Mouse (Mus musculus) limb, embryonic 11.5 days (tissue): Measurements from ENCODE around the gene Cbr2. TPM values are rescaled to one million over a fixed set of nuclear protein-coding genes. Genes with fewer than 3 reads are reported as not detected.

Experiments used
- ATAC-seq: fragments of 200-750 bp; cut with Nextera tagmentation; 2 replicates; pipeline ENCODE4 v1.8.0; 2017; ENCODE audit warnings: low read depth; ENCODE audit not compliant: insufficient number of reproducible peaks, low FRiP score, low TSS enrichment
- DNase-seq: peaks from one replicate; pipeline ENCODE4 v3.0.0-alpha.2; 2015; ENCODE audit warnings: low spot score
- H3K27ac ChIP-seq: fragments of 300-500 bp; sonication (generic); replicated peaks from 2 replicates; pipeline ENCODE4 v1.5.1; 2014; ENCODE audit warnings: low read depth, mild to moderate bottlenecking, low read length
- H3K27me3 ChIP-seq: fragments of 300-500 bp; sonication (generic); 2 replicates; pipeline ENCODE4 v1.6.1; 2014; ENCODE audit warnings: mild to moderate bottlenecking, low read length, mixed read lengths; ENCODE audit not compliant: control insufficient read depth, insufficient read depth
- H3K36me3 ChIP-seq: fragments of 300-500 bp; sonication (generic); 2 replicates; pipeline ENCODE4 v1.6.1; 2014; ENCODE audit warnings: mild to moderate bottlenecking, low read length, moderate library complexity, mixed read lengths; ENCODE audit not compliant: control insufficient read depth, insufficient read depth
- H3K4me1 ChIP-seq: fragments of 300-500 bp; sonication (generic); 2 replicates; pipeline ENCODE4 v1.6.1; 2014; ENCODE audit warnings: low read length, mixed read lengths; ENCODE audit not compliant: control insufficient read depth, insufficient read depth
- H3K4me2 ChIP-seq: fragments of 300-500 bp; sonication (generic); 2 replicates; pipeline ENCODE4 v1.6.1; 2014; ENCODE audit warnings: low read depth, mild to moderate bottlenecking, moderate library complexity; ENCODE audit not compliant: severe bottlenecking
- H3K4me3 ChIP-seq: fragments of 300-500 bp; sonication (generic); 2 replicates; pipeline ENCODE4 v1.5.1; 2014; ENCODE audit warnings: low read depth, low read length
- H3K9ac ChIP-seq: fragments of 300-500 bp; sonication (generic); 2 replicates; pipeline ENCODE4 v1.6.1; 2014; ENCODE audit warnings: mild to moderate bottlenecking, low read length
- H3K9me3 ChIP-seq: fragments of 300-500 bp; sonication (generic); 2 replicates; pipeline ENCODE4 v1.6.1; 2016; ENCODE audit warnings: low read length; ENCODE audit not compliant: control insufficient read depth
- WGBS: fragments of 180-500 bp; shearing (Covaris S2); extraction: QIAGEN DNeasy Blood & Tissue Kit; methylation state at CpG from one replicate; pipeline ENCODE4 v1.1.7; 2014; 5-methylcytosine and 5-hydroxymethylcytosine counted together
- polyA plus RNA-seq: library from polyadenylated mRNA; unstranded; fragments of >200 nt; fragmentation: Nextera tagmentation; extraction: Ambion mirVana; gene quantifications from 2 replicates; pipeline ENCODE4 v1.2.1, GENCODE M21; 2014

The Cbr2 gene
- polyA plus RNA-seq, 1 experiment from 2014 or later: 7.4 TPM

DNA sequence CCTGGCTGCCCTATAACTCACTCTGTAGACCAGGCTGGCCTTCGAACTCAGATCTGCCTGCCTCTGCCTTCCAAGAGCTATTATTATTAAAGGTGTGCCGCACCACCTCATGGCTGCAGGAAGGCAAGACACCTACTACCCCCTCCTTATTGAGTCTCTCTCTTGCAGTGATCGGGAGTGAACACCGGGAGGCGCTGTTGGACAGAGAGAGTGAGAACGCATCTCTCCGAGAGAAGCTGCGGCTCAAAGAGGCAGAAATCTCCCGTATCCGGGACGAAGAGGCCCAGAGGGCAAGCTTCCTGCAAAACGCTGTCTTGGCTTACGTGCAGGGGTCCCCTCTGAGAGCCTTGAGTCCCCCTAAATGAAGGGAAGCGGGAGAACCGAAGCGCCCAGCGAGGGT is 11.5 kb downstream of the Cbr2 start:
- DNase-seq (peak; percentile 97), ATAC-seq (no peak)
- WGBS: 13% methylated on average over 17 of the region's 17 CpGs
- peaks cover 14% of the 10 kb centered on the region; the same call in 1 of the 2 replicates for H3K36me3 ChIP-seq
- peak overlapping the region; percentile 56 for H3K9ac ChIP-seq
- H3K4me1 ChIP-seq: peaks cover 16% of the 10 kb centered on the region; the same call in 1 of the 2 replicates
- no peaks in the 10 kb centered on the region for H3K27me3 ChIP-seq
- H3K4me3 ChIP-seq: peak overlapping the region; percentile 58; the same call in 1 of the 2 replicates
- H3K4me2 ChIP-seq: peak overlapping the region; percentile 97
- H3K27ac ChIP-seq: no peak overlapping the region
- H3K9me3 ChIP-seq: no peaks in the 10 kb centered on the region

DNA sequence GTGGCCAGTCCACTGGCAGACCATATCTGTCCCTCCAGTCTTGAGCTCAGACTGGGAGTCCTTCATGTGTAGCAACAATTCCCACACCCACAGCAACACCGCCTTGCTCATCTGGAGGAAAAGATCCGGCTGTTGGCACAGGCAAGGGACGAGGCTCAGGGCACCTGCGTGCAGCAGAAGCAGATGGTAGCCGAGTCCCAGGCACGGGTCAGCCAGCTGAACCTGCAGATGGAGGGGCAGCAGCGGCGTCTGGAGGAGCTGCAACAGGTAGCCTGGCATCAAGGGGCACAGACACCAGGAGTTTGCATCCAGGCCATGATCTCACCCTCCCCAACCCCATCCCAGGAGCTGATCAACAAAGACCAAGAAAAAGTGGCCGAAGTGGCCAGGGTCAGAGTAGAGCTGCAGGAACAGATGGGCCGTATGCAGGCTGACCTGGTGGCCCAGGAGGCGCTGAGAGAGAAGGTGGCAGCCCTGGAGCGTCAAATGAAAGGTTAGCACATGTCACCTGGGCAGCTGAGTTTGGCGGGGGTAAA is 12.0 kb downstream of the Cbr2 start:
- 86% methylated on average over 13 of the region's 13 CpGs for WGBS

DNA sequence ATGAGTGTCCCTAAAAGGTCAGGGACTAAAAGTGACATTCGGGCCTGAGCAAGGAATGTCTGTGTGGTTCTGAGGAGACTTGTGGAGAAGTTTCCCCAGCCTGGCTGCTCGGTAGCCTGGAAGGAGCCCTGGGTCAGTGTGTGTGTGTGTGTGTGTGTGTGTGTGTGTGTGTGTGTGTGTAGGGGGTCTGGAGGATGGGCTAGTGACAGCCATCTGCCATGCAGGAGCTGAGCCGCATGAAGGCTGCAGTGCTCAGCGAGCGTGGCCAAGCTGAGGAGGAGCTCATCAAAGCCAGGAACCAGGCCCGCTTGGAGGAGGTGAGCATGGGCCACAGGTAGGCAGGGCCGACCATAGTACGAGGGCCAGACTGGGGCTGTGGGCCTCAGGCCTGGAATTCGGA is 12.7 kb downstream of the Cbr2 start:
- Histone ChIP-seq H3K4me2 (no peak overlapping the region), H3K4me3 (no peak overlapping the region), H3K9ac (no peak overlapping the region), H3K4me1 (peaks cover 22% of the 10 kb centered on the region), H3K27me3 (no peaks in the 10 kb centered on the region), H3K9me3 (no peaks in the 10 kb centered on the region), H3K36me3 (peaks cover 16% of the 10 kb centered on the region; the same call in 1 of the 2 replicates), H3K27ac (no peak overlapping the region)
- ATAC-seq (no peak), DNase-seq (no peak)
- 90% methylated on average over 9 of the region's 9 CpGs for WGBS

More for the DNA sequence above, 12.0 kb downstream of the Cbr2 start:
- Histone ChIP-seq H3K36me3 (peaks cover 16% of the 10 kb centered on the region; the same call in 1 of the 2 replicates), H3K4me1 (peaks cover 16% of the 10 kb centered on the region; the same call in 1 of the 2 replicates), H3K27ac (no peak overlapping the region), H3K9ac (no peak overlapping the region), H3K4me2 (no peak overlapping the region), H3K4me3 (no peak overlapping the region), H3K9me3 (no peaks in the 10 kb centered on the region), H3K27me3 (no peaks in the 10 kb centered on the region)
- no peak for DNase-seq
- ATAC-seq: no peak

DNA sequence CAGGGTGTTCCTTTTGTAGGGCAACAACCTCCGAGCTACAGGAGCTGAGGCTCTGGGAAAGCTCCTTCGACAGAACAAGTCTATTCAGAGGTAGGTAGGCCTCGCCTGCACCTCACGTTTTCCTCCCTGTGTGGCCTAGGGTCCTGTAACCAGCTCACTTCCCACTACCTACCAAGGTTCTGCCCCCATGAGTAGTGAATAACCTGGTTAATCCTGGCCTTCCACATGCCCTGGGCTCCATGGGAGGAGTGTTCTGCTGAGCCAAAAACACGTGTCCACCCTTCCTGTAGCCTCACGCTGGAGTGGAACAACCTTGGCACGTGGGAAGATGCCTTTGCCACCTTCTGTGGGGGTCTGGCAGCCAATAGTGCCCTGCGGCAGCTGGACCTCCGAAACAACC is 16.8 kb downstream of the Cbr2 start:
- ATAC-seq: no peak
- no peak overlapping the region for H3K4me3 ChIP-seq
- 90% methylated on average over 9 of the region's 9 CpGs for WGBS
- peaks cover 16% of the 10 kb centered on the region; the same call in 1 of the 2 replicates for H3K36me3 ChIP-seq
- peak overlapping the region; percentile 35; the same call in 1 of the 2 replicates for H3K9ac ChIP-seq
- H3K4me2 ChIP-seq: no peak overlapping the region
- peaks cover 20% of the 10 kb centered on the region for H3K4me1 ChIP-seq
- H3K27ac ChIP-seq: no peak overlapping the region
- no peak for DNase-seq
- no peaks in the 10 kb centered on the region for H3K27me3 ChIP-seq
- H3K9me3 ChIP-seq: no peaks in the 10 kb centered on the region

DNA sequence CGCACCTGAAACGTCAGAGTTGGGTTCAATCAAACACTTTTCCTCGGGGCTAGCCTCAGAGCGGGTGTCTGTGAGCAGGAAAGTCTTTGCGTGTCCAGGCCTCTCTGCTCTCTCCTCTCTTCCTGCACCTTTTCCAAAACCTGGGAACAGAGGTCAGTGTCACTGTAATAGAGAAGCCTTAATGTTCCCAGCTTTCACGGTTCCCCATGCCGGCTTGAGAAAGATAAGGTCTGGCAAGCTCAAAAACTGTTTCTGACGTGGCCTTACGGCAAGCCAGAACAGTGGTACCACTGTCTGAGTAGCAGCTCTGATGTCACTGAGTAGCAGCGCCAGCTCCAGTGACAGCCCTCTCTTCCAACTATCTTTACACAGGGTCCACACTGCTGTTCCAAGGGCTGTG is 17.4 kb downstream of the Cbr2 start:
- WGBS: 60% methylated on average over 10 of the region's 10 CpGs
- no peak overlapping the region for H3K27ac ChIP-seq
- no peak for DNase-seq
- ATAC-seq: no peak
- peaks cover 16% of the 10 kb centered on the region; the same call in 1 of the 2 replicates for H3K36me3 ChIP-seq
- H3K4me1 ChIP-seq: peaks cover 20% of the 10 kb centered on the region
- H3K4me3 ChIP-seq: peak overlapping the region; percentile 51
- H3K4me2 ChIP-seq: peak overlapping the region; percentile 97
- peak overlapping the region; percentile 56 for H3K9ac ChIP-seq
- no peaks in the 10 kb centered on the region for H3K9me3 ChIP-seq
- H3K27me3 ChIP-seq: no peaks in the 10 kb centered on the region

DNA sequence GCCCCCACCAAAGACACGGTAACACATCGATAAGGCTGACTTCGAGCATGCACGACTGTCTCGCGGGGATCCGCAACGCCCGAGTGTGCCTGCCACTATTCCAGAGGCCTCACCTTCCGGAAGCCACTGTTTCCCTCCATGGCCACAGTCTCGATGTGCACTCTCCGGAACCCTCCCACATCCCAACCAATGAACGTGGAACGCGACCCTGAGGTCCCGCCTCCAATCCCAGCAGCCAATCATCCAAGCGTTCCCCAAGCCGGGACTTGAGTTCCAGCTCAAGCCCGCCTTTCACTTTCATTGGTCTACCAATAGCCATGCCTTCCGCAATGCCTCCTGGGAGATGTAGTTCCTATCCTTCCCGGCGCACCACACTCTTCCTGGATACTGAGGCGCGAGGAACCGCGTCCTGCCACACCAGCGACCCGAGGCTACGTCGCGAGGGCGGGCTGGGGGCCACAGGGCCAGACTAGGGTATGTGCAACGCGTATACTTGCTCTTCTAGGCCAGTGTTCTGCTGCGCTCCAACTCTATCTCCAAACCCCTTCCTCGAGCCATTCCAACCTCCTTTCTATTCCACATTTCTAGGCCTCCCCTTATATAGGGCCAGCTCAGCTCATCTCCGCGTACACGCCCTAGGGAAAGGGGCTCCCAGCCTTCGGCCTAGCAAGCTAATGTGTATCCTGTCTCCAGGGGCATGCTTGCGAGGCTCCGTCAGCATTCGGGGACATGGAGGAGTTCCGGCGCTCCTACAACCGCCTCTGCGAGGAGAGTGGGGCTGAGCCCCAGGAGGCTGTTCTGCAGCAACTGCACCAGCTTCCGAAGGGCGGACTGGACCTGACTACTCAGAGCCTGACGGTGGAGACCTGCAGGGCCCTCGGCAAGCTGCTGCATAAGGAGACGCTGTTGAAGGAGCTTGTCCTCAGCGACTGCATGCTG is 18.1 kb downstream of the Cbr2 start, which contains the start of the genes Cenpx and Lrrc45:
Gene Cenpx, minus strand, starts transcription at position 159 of the 939 bp plus-strand sequence.
Gene Lrrc45, plus strand, starts transcription at position 346 of the 939 bp plus-strand sequence.
- 3% methylated on average over 50 of the region's 53 CpGs for WGBS

DNA sequence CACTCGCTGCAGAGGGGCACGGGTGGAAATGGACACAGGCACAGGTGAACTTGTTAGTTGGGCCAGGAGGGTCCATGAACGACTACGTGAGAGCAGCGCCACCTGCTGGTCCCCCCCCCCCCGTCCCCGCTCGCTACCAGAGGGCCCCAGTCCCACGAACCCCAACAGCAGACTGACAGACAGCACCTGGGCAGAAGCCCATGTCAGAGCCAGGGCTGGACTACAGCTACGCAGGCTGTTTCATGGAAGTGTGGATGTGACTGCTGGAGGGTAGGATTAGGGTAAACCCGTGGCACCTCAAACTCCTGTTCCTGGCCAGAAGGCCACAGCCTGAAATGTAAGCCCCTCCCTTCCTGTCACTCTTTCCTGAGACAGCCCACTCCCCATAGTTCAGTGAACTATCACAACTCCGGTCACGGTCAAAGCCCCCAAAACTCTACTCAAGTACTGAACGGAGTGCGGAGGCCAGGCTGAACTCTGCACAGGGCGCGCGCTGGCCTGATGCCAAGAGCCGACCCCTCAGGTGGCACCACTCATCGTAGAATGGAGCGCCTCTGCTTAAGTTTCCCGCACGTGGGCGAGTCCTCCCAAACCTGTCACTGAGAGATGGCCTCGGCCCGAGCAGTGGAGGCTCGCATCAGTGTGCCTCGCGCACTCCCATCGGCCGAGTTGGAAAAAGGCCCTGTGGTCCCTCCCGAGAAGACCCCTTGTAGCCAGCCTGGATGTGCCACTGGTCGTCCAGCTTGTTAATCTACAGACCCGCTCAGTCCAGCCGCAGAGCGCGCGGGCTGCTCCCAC is 18.9 kb downstream of the Cbr2 start:
- Histone ChIP-seq H3K27ac (no peak overlapping the region; the same call in 1 of the 2 replicates), H3K27me3 (no peaks in the 10 kb centered on the region), H3K4me2 (peak overlapping the region; percentile 97), H3K36me3 (peaks cover 10% of the 10 kb centered on the region; the same call in 1 of the 2 replicates), H3K9me3 (no peaks in the 10 kb centered on the region), H3K9ac (peak overlapping the region; percentile 61), H3K4me1 (peaks cover 20% of the 10 kb centered on the region), H3K4me3 (peak overlapping the region; percentile 51)
- under 1% methylated on average over 38 of the region's 38 CpGs for WGBS
- DNase-seq (peak; percentile 77), ATAC-seq (peak; percentile 29)

More for the DNA sequence above, 18.1 kb downstream of the Cbr2 start, which contains the start of the genes Cenpx and Lrrc45:
- peaks cover 20% of the 10 kb centered on the region for H3K4me1 ChIP-seq
- H3K9me3 ChIP-seq: no peaks in the 10 kb centered on the region
- peak within 1 kb of the TSS; percentile 61 for H3K9ac ChIP-seq
- peak within 1 kb of the TSS; percentile 51 for H3K4me3 ChIP-seq
- peak; percentile 93 for ATAC-seq
- H3K36me3 ChIP-seq: peaks cover 16% of the 10 kb centered on the region; the same call in 1 of the 2 replicates
- peak within 1 kb of the TSS; percentile 97 for H3K4me2 ChIP-seq
- no peak within 1 kb of the TSS; the same call in 1 of the 2 replicates for H3K27ac ChIP-seq
- DNase-seq: peak; percentile 96
- H3K27me3 ChIP-seq: no peaks in the 10 kb centered on the region
